Mouse (Mus musculus): ENCODE data around the gene Olfr1113. TPM values are rescaled to one million over a fixed set of nuclear protein-coding genes. Genes with fewer than 3 reads are reported as not detected.
"Not testable (repeated sequence)": the region's sequence is repeated elsewhere in the genome, so short reads cannot be mapped to it uniquely, and the experiment has no call there.

Gene Olfr1113
- not detected in 2 replicates for polyA plus RNA-seq (2015; fragmentation: Nextera tagmentation; extraction: Ambion mirVana)

DNA sequence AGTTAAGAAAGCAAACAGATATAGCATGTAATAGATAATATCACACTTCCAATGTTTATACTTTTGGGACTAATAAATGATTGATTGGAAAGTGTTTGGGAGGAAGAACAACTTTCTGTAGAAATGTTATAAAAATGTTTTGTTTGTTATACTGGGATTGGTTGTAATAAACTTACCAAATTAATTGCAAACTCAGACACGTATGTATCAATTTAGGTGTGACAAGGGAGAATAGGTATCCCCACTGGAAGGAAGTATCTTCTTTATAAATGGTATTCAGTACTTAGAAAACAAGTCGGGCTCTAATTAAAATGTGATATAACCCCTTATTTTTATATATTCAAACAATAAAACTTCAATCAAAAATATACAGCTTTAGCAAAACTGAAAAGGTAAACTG, at the start of gene Olfr1113:
Gene Olfr1113, plus strand, starts transcription at position 301 of the 400 bp plus-strand sequence.
- ATAC-seq (replicated peaks; ENCODE audit: low FRiP score, low read depth) = no peak

DNA sequence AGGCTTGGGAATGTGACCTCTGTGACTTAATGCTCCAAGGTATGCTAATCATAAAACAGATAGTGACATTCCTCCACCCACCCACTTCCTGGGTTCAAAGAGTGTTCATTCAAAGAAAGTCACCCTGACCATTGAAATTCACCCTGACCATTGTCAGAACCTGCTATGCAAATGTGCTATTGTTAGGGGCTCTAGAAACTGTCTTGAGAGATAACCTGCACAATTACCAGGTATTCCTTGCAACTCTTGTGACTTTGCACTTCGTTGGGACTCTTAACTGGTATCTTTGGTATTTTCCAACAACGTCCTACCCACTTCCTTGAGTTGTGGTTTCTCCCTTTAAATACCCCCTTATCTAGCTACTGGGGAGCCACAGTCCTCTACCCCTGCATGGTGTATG, 41.0 kb upstream of the Olfr1113 start:
- not testable (repeated sequence) for DNase-seq (ENCODE audit: low spot score); ATAC-seq (replicated peaks; ENCODE audit: low FRiP score, low read depth); H3K27me3 ChIP-seq (ENCODE audit: insufficient read depth, low read length); H3K27ac ChIP-seq; H3K9ac ChIP-seq (ENCODE audit: low read depth, low read length); H3K4me3 ChIP-seq (replicated peaks; ENCODE audit: low read depth, low read length); H3K36me3 ChIP-seq (ENCODE audit: insufficient read depth, low read length); H3K9me3 ChIP-seq (replicated peaks; ENCODE audit: low read length); H3K4me1 ChIP-seq (replicated peaks; ENCODE audit: insufficient read depth, low read length); H3K4me2 ChIP-seq (ENCODE audit: low read length)
- WGBS = 86% methylated on average over 2 of the region's 2 CpGs

More for the DNA sequence above, at the start of gene Olfr1113:
- no peak for TF ChIP-seq CTCF (IDR thresholded peaks at IDR 0.05; ENCODE audit: low read depth)
- Histone ChIP-seq H3K4me3 (replicated peaks; ENCODE audit: low read depth, low read length) (no peak within 1 kb of the TSS), H3K4me2 (ENCODE audit: low read length) (no peak within 1 kb of the TSS), H3K27ac (no peak within 1 kb of the TSS), H3K27me3 (ENCODE audit: insufficient read depth, low read length) (no peaks in the 10 kb centered on the region), H3K36me3 (ENCODE audit: insufficient read depth, low read length) (no peaks in the 10 kb centered on the region), H3K9me3 (replicated peaks; ENCODE audit: low read length) (no peaks in the 10 kb centered on the region), H3K4me1 (replicated peaks; ENCODE audit: insufficient read depth, low read length) (no peaks in the 10 kb centered on the region), H3K9ac (ENCODE audit: low read depth, low read length) (no peak within 1 kb of the TSS)
- 88% methylated on average over 2 of the region's 2 CpGs for WGBS
- DNase-seq (ENCODE audit: low spot score) = no peak

- DNase-seq (ENCODE audit: low spot score) = no peak
- no peaks in the 10 kb centered on the region for H3K4me1 ChIP-seq (replicated peaks; ENCODE audit: insufficient read depth, low read length)
- no peak within 1 kb of the TSS for H3K27ac ChIP-seq
- WGBS = 78% methylated on average over 1 of the region's 1 CpGs
- no peak for ATAC-seq (replicated peaks; ENCODE audit: low FRiP score, low read depth)
- no peaks in the 10 kb centered on the region for H3K36me3 ChIP-seq (ENCODE audit: insufficient read depth, low read length)
- no peak for TF ChIP-seq CTCF (IDR thresholded peaks at IDR 0.05; ENCODE audit: low read depth)
- no peak within 1 kb of the TSS for H3K4me2 ChIP-seq (ENCODE audit: low read length)
- no peaks in the 10 kb centered on the region for H3K9me3 ChIP-seq (replicated peaks; ENCODE audit: low read length)
- H3K9ac ChIP-seq (ENCODE audit: low read depth, low read length) = no peak within 1 kb of the TSS
- H3K4me3 ChIP-seq (replicated peaks; ENCODE audit: low read depth, low read length) = no peak within 1 kb of the TSS
- no peaks in the 10 kb centered on the region for H3K27me3 ChIP-seq (ENCODE audit: insufficient read depth, low read length)
Observed at GRCm38 (mm10) chr2:87187498-87187897, 21.3 kb upstream of the Olfr1113 start, which contains the start of gene Olfr1112. TSS of gene Olfr1112 (plus strand) at chr2:87187798.

DNA sequence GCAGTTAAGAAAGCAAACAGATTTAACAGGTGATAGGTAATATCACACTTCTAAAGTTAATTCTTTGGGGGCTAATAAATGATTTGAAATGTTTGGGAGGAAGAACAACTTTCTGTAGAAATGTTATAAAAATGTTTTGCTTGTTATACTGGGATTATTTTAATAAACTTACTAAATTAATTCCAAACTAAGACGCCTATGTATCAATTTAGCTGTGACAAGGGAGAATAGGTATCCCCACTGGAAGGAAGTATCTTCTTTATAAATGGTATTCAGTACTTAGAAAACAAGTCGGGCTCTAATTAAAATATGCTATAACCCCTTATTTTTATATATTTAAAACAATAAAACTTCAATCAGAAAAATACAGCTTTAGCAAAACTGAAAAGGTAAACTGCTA, 38.9 kb downstream of the Olfr1113 start, which contains the start of gene Olfr1115:
Gene Olfr1115, plus strand, starts transcription at position 301 of the 400 bp plus-strand sequence.
- Histone ChIP-seq H3K4me2 (ENCODE audit: low read length) (no peak within 1 kb of the TSS), H3K9me3 (replicated peaks; ENCODE audit: low read length) (no peaks in the 10 kb centered on the region), H3K36me3 (ENCODE audit: insufficient read depth, low read length) (no peaks in the 10 kb centered on the region), H3K27ac (no peak within 1 kb of the TSS), H3K9ac (ENCODE audit: low read depth, low read length) (no peak within 1 kb of the TSS), H3K4me1 (replicated peaks; ENCODE audit: insufficient read depth, low read length) (no peaks in the 10 kb centered on the region), H3K4me3 (replicated peaks; ENCODE audit: low read depth, low read length) (no peak within 1 kb of the TSS), H3K27me3 (ENCODE audit: insufficient read depth, low read length) (no peaks in the 10 kb centered on the region)
- no peak for TF ChIP-seq CTCF (IDR thresholded peaks at IDR 0.05; ENCODE audit: low read depth)
- no peak for DNase-seq (ENCODE audit: low spot score)
- 79% methylated on average over 2 of the region's 2 CpGs for WGBS
- ATAC-seq (replicated peaks; ENCODE audit: low FRiP score, low read depth) = no peak

Small RNAs within 50 kb of the gene (microRNA-seq; reads per million reads assigned to microRNA genes)
- not detected for gene Gm27438

Other genes starting within 250 kb of the Olfr1113 start
- gene Olfr1099, start 248.3 kb upstream of the Olfr1113 start, polyA plus RNA-seq (2015; fragmentation: Nextera tagmentation; extraction: Ambion mirVana) = not detected in 2 replicates
- not detected in 2 replicates for gene Olfr1100, start 229.0 kb upstream of the Olfr1113 start, polyA plus RNA-seq (2015; fragmentation: Nextera tagmentation; extraction: Ambion mirVana)
- not detected in 2 replicates for gene Olfr1101, start 217.7 kb upstream of the Olfr1113 start, polyA plus RNA-seq (2015; fragmentation: Nextera tagmentation; extraction: Ambion mirVana)
- not detected in 2 replicates for gene Olfr1102, start 210.6 kb upstream of the Olfr1113 start, polyA plus RNA-seq (2015; fragmentation: Nextera tagmentation; extraction: Ambion mirVana)
- gene Olfr1104, start 181.9 kb upstream of the Olfr1113 start, polyA plus RNA-seq (2015; fragmentation: Nextera tagmentation; extraction: Ambion mirVana) = not detected in 2 replicates
- gene Olfr1105, start 172.4 kb upstream of the Olfr1113 start, polyA plus RNA-seq (2015; fragmentation: Nextera tagmentation; extraction: Ambion mirVana) = not detected in 2 replicates
- not detected in 2 replicates for gene Olfr1106, start 156.7 kb upstream of the Olfr1113 start, polyA plus RNA-seq (2015; fragmentation: Nextera tagmentation; extraction: Ambion mirVana)
- not detected in 2 replicates for gene Olfr1107, start 133.2 kb upstream of the Olfr1113 start, polyA plus RNA-seq (2015; fragmentation: Nextera tagmentation; extraction: Ambion mirVana)
- gene Olfr1109, start 113.0 kb upstream of the Olfr1113 start, polyA plus RNA-seq (2015; fragmentation: Nextera tagmentation; extraction: Ambion mirVana) = not detected in 2 replicates
- gene Olfr259, start 94.4 kb upstream of the Olfr1113 start, polyA plus RNA-seq (2015; fragmentation: Nextera tagmentation; extraction: Ambion mirVana) = not detected in 2 replicates
- not detected in 2 replicates for gene Olfr1110, start 68.7 kb upstream of the Olfr1113 start, polyA plus RNA-seq (2015; fragmentation: Nextera tagmentation; extraction: Ambion mirVana)
- gene Olfr1111, start 56.3 kb upstream of the Olfr1113 start, polyA plus RNA-seq (2015; fragmentation: Nextera tagmentation; extraction: Ambion mirVana) = not detected in 2 replicates
- gene Olfr1112, start 21.2 kb upstream of the Olfr1113 start, polyA plus RNA-seq (2015; fragmentation: Nextera tagmentation; extraction: Ambion mirVana) = not detected in 2 replicates
- not detected in 2 replicates for gene Olfr1115, start 39.0 kb downstream of the Olfr1113 start, polyA plus RNA-seq (2015; fragmentation: Nextera tagmentation; extraction: Ambion mirVana)
- not detected in 2 replicates for gene Olfr1116, start 58.6 kb downstream of the Olfr1113 start, polyA plus RNA-seq (2015; fragmentation: Nextera tagmentation; extraction: Ambion mirVana)
- not detected in 2 replicates for gene Olfr1118, start 98.6 kb downstream of the Olfr1113 start, polyA plus RNA-seq (2015; fragmentation: Nextera tagmentation; extraction: Ambion mirVana)
- not detected in 2 replicates for gene Olfr1120, start 145.8 kb downstream of the Olfr1113 start, polyA plus RNA-seq (2015; fragmentation: Nextera tagmentation; extraction: Ambion mirVana)
- not detected in 2 replicates for gene Olfr1121, start 160.9 kb downstream of the Olfr1113 start, polyA plus RNA-seq (2015; fragmentation: Nextera tagmentation; extraction: Ambion mirVana)
- gene Olfr1122, start 176.9 kb downstream of the Olfr1113 start, polyA plus RNA-seq (2015; fragmentation: Nextera tagmentation; extraction: Ambion mirVana) = not detected in 2 replicates
- gene Olfr1123, start 207.7 kb downstream of the Olfr1113 start, polyA plus RNA-seq (2015; fragmentation: Nextera tagmentation; extraction: Ambion mirVana) = not detected in 2 replicates
- gene Olfr1124, start 221.3 kb downstream of the Olfr1113 start, polyA plus RNA-seq (2015; fragmentation: Nextera tagmentation; extraction: Ambion mirVana) = 0.05 TPM in 1 of 2 replicates, not detected in the other
- not detected in 2 replicates for gene Olfr1126, start 245.0 kb downstream of the Olfr1113 start, polyA plus RNA-seq (2015; fragmentation: Nextera tagmentation; extraction: Ambion mirVana)